Mouse (Mus musculus) ES-Bruce4 (cell line): Measurements from ENCODE around the gene Alpk3. TPM values are rescaled to one million over a fixed set of nuclear protein-coding genes. Genes with fewer than 3 reads are reported as not detected.

Experiments
- H3K27ac ChIP-seq: 2 replicates; pipeline ENCODE4 v1.5.1; 2012; ENCODE audit warnings: low read length, inconsistent platforms; ENCODE audit not compliant: insufficient read depth
- H3K27me3 ChIP-seq: 2 replicates; pipeline ENCODE4 v1.6.1; 2012; ENCODE audit warnings: mild to moderate bottlenecking, low read length, inconsistent platforms; ENCODE audit not compliant: control insufficient read depth, poor library complexity, insufficient read depth, severe bottlenecking
- H3K36me3 ChIP-seq: 2 replicates; pipeline ENCODE4 v1.6.1; 2012; ENCODE audit warnings: inconsistent platforms, mild to moderate bottlenecking, low read length, moderate library complexity; ENCODE audit not compliant: control insufficient read depth, poor library complexity, insufficient read depth, severe bottlenecking
- H3K4me1 ChIP-seq: one replicate; pipeline ENCODE4 v1.8.1; 2011; ENCODE audit warnings: low read length; ENCODE audit not compliant: control insufficient read depth, insufficient read depth
- H3K4me3 ChIP-seq: 2 replicates; pipeline ENCODE4 v1.5.1; 2011; ENCODE audit warnings: low read depth, mild to moderate bottlenecking, low read length
- H3K9ac ChIP-seq: 2 replicates; pipeline ENCODE4 v1.6.1; 2012; ENCODE audit warnings: low read depth, mild to moderate bottlenecking, inconsistent platforms; ENCODE audit not compliant: poor library complexity, severe bottlenecking
- H3K9me3 ChIP-seq: replicated peaks from 2 replicates; pipeline ENCODE4 v1.6.1; 2012; ENCODE audit warnings: mild to moderate bottlenecking, low read length, inconsistent platforms; ENCODE audit not compliant: control insufficient read depth, poor library complexity, insufficient read depth, severe bottlenecking
- CTCF ChIP-seq: IDR thresholded peaks from one replicate; pipeline ENCODE4 v1.8.1; 2011; ENCODE audit warnings: low read depth, low read length
- EP300 ChIP-seq: IDR thresholded peaks from 2 replicates; pipeline ENCODE4 v1.6.1; 2011; ENCODE audit warnings: low read depth, low read length; ENCODE audit not compliant: insufficient read depth
- POLR2A ChIP-seq: IDR thresholded peaks from one replicate; pipeline ENCODE4 v1.8.1; 2011; ENCODE audit warnings: low read length; ENCODE audit not compliant: insufficient read depth
- polyA plus RNA-seq: library from polyadenylated mRNA; stranded (reverse); fragments of >200 nt; gene quantifications from 2 replicates; pipeline ENCODE4 v1.2.4, GENCODE M21; 2011; ENCODE audit warnings: low read depth; ENCODE audit not compliant: missing spikeins, insufficient read depth, insufficient read length

The Alpk3 gene
- polyA plus RNA-seq, 1 experiment = 3.1 TPM

DNA sequence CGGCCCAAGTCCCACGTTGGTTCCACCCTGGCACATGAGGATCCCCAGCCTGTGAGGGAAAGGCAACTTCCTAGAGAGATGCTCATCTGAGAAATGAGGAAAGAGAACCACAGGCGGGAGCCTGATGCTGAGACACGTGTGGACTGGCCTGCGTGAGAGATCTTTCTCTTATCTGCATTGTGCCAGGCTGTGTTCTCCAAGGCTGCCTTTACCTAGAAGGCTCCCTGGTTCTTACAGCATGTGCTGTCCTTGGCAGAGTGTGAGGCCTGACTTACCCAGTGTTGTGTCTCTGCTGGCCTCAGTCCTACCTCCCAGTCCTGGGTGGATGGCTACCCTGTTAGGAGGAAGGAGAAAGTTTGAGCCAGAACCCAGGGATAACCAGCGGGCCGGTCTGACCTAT, 45.5 kb downstream of the Alpk3 start:
- Histone ChIP-seq H3K27me3 (no peaks in the 10 kb centered on the region), H3K27ac (no peak overlapping the region), H3K4me1 (peaks cover 8% of the 10 kb centered on the region), H3K4me3 (no peak overlapping the region), H3K36me3 (no peaks in the 10 kb centered on the region), H3K9me3 (no peaks in the 10 kb centered on the region), H3K9ac (no peak overlapping the region)
- TF ChIP-seq EP300 (no peak), POLR2A (no peak), CTCF (no peak)

DNA sequence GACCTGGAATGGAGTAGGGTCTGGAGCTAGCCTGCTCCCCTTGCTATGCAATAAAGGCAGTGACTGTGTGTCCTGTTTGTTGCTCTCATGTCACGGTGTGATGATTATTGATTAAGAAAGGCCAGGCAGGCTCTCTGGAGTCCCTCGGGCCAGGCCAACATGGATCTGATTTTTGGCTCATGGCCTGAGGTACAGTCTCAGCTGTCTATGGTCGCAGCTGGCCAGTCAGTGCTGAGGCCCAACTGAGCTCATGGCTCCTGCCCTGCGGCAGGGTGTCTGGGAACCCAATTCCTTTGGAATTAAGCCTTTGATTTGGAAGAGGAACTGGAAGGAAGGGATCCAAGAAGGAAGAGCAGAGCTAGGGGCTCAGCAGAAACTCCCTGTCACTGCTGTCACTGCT, 48.1 kb downstream of the Alpk3 start:
- TF ChIP-seq EP300 = no peak
- TF ChIP-seq POLR2A = no peak
- no peak for TF ChIP-seq CTCF
- no peaks in the 10 kb centered on the region for H3K36me3 ChIP-seq
- H3K27me3 ChIP-seq = no peaks in the 10 kb centered on the region
- no peak overlapping the region for H3K4me3 ChIP-seq
- peaks cover 3% of the 10 kb centered on the region for H3K4me1 ChIP-seq
- H3K27ac ChIP-seq = no peak overlapping the region
- H3K9me3 ChIP-seq = no peaks in the 10 kb centered on the region
- H3K9ac ChIP-seq = no peak overlapping the region

DNA sequence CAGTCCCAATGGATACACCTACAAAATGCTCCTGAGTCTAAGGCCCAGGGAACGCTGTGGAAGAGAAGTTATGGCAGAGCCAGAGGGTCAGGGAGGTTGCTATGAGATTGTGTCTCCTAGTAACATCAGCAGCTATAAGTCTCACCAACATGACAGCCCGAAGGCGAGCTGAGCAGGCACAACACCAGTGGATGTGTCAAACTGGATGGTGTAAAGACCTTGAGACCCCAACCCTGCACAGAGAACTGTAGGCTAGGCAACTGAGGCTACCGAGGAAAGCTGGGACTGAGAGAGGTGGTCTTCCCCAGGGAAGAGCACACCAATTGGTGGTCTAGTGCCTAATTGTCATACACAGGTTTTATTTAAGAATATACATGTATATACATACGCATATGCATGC, 50.8 kb downstream of the Alpk3 start:
- TF ChIP-seq EP300 = no peak
- no peak for TF ChIP-seq CTCF
- no peak for TF ChIP-seq POLR2A

DNA sequence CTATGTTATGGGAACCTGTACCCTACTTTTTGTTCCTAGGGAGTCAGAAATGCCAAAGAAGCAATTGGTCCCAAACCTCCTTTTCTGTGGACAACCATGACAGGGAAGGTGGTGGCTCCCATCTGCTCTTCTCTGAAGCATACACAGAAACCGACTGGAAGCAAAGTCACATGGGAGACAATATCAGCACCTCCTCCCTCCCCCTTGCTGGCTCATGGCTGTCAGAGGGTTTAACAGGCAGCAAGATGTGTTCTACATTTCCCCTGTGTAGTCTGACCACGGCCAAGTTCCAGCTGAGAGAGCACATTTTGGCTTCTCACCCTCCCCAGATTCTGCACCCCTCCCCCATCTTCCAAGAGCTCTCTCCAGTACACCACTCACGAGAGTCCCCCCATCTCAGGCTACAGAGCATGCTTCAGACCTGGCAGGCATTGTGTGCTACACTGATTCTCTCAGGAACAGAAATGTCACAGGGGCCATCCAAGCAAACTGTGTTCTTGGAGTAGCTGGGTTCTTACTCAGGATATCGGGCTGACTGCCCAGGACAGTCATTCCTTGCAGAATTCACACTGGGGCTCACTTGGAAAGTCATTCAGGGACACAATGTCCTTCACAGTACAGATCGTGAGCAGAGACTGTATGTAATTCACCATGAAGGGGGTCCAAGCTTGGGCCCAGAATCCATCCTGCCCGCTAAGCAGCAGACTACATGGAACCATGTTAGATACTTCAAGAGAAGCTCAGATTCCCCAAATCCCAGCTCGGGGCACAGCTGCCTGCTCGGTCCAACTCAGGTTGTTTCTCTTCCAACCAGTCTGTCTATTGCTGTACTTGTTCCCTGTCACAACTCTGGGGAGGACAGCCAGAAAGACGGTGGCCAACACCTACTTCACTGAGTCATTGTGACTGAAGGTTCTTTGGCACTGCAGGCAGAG, 52.6 kb downstream of the Alpk3 start:
- peaks cover 6% of the 10 kb centered on the region for H3K4me1 ChIP-seq
- no peaks in the 10 kb centered on the region for H3K9me3 ChIP-seq
- H3K27ac ChIP-seq = no peak overlapping the region
- H3K27me3 ChIP-seq = no peaks in the 10 kb centered on the region
- no peaks in the 10 kb centered on the region for H3K36me3 ChIP-seq
- TF ChIP-seq CTCF (no peak), POLR2A (no peak), EP300 (no peak)
- no peak overlapping the region for H3K4me3 ChIP-seq
- no peak overlapping the region for H3K9ac ChIP-seq

More for the DNA sequence above, 50.8 kb downstream of the Alpk3 start:
- Histone ChIP-seq H3K27ac (no peak overlapping the region), H3K9ac (no peak overlapping the region), H3K4me3 (no peak overlapping the region), H3K9me3 (no peaks in the 10 kb centered on the region), H3K27me3 (no peaks in the 10 kb centered on the region), H3K36me3 (no peaks in the 10 kb centered on the region), H3K4me1 (peaks cover 6% of the 10 kb centered on the region)

DNA sequence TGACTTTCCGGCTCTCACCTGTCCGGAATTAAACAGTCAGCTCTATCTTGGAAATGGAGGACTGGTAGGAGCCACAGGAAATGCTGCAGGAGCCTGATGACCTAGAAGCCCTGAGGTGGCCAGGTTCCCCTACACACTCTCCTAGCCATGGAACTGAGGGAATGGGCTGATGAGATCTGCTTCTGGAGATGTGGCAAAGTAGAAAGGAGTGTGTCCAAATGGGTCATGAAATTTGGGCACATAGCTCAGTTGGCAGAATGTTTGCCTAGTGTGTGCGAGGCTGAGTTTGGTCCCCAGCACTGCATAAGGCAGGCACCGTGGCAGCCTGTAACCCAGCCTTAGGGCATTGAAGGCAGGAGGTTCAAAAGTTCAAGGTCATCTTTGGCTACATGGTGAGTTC, 53.4 kb downstream of the Alpk3 start:
- TF ChIP-seq CTCF (no peak), EP300 (no peak), POLR2A (no peak)

DNA sequence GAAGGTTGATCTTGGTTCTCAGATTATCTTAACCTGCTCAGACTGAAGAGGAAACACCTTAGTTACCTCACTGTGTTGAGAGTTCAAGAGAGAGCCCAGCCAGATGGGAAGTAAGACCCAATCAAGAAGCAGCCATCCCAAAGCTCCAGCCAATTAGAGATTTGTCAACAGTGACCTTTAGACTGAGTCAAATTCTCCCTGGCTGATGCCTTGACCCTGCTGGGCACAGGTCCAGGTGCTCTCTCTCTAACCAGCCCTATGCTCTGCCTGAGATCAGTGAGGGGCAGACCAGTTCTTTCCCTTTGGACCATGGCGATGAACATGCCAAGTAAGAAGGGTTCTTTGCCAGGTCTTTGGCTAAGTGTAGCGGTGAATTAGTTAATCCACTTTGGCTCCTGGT, 54.3 kb downstream of the Alpk3 start:
- no peak for TF ChIP-seq CTCF
- no peak for TF ChIP-seq EP300
- no peak for TF ChIP-seq POLR2A
- no peaks in the 10 kb centered on the region for H3K9me3 ChIP-seq

More for the DNA sequence above, 53.4 kb downstream of the Alpk3 start:
- Histone ChIP-seq H3K27me3 (no peaks in the 10 kb centered on the region), H3K36me3 (no peaks in the 10 kb centered on the region), H3K9me3 (no peaks in the 10 kb centered on the region), H3K4me1 (peaks cover 3% of the 10 kb centered on the region), H3K27ac (no peak overlapping the region), H3K9ac (no peak overlapping the region), H3K4me3 (no peak overlapping the region)

More for the DNA sequence above, 54.3 kb downstream of the Alpk3 start:
- no peaks in the 10 kb centered on the region for H3K27me3 ChIP-seq
- no peak overlapping the region for H3K4me3 ChIP-seq
- no peak overlapping the region for H3K9ac ChIP-seq
- H3K27ac ChIP-seq = no peak overlapping the region
- H3K4me1 ChIP-seq = peaks cover 3% of the 10 kb centered on the region
- no peaks in the 10 kb centered on the region for H3K36me3 ChIP-seq
